Mouse (Mus musculus) neural tube, embryonic 15.5 days (tissue): Measurements from ENCODE around the gene Cav1. TPM values are rescaled to one million over a fixed set of nuclear protein-coding genes. Genes with fewer than 3 reads are reported as not detected.

Experiments used
- ATAC-seq: fragments of 200-750 bp; cut with Nextera tagmentation; 2 replicates; pipeline ENCODE4 v1.8.0; 2017; ENCODE audit warnings: mild to moderate bottlenecking, moderate TSS enrichment, moderate library complexity; ENCODE audit not compliant: low FRiP score
- H3K27ac ChIP-seq: fragments of 300-500 bp; sonication (generic); replicated peaks from 2 replicates; pipeline ENCODE4 v1.5.1; 2015; ENCODE audit warnings: mild to moderate bottlenecking, inconsistent platforms
- H3K27me3 ChIP-seq: fragments of 300-500 bp; sonication (generic); replicated peaks from 2 replicates; pipeline ENCODE4 v1.6.1; 2015; ENCODE audit warnings: inconsistent platforms
- H3K36me3 ChIP-seq: fragments of 300-500 bp; sonication (generic); 2 replicates; pipeline ENCODE4 v1.6.1; 2015; ENCODE audit warnings: inconsistent platforms
- H3K4me1 ChIP-seq: fragments of 300-500 bp; sonication (generic); 2 replicates; pipeline ENCODE4 v1.6.1; 2015; ENCODE audit warnings: inconsistent platforms
- H3K4me2 ChIP-seq: fragments of 300-500 bp; sonication (generic); 2 replicates; pipeline ENCODE4 v1.6.1; 2015; ENCODE audit warnings: inconsistent platforms, mild to moderate bottlenecking, moderate library complexity
- H3K4me3 ChIP-seq: fragments of 300-500 bp; sonication (generic); replicated peaks from 2 replicates; pipeline ENCODE4 v1.5.1; 2015; ENCODE audit warnings: mild to moderate bottlenecking, inconsistent platforms
- H3K9ac ChIP-seq: fragments of 300-500 bp; sonication (generic); replicated peaks from 2 replicates; pipeline ENCODE4 v1.6.1; 2015; ENCODE audit warnings: mild to moderate bottlenecking, inconsistent platforms
- H3K9me3 ChIP-seq: fragments of 300-500 bp; sonication (generic); replicated peaks from 2 replicates; pipeline ENCODE4 v1.6.1; 2016; ENCODE audit warnings: inconsistent platforms
- WGBS: fragments of 180-500 bp; shearing (Covaris S2); methylation state at CpG from one replicate; pipeline ENCODE4 v1.1.7; 2015; ENCODE audit warnings: mixed read lengths; 5-methylcytosine and 5-hydroxymethylcytosine counted together
- polyA plus RNA-seq: library from polyadenylated mRNA; unstranded; fragments of >200 nt; fragmentation: Nextera tagmentation; extraction: Ambion mirVana; gene quantifications from 2 replicates; pipeline ENCODE4 v1.2.1, GENCODE M21; 2015

Cav1 gene
- polyA plus RNA-seq, 1 experiment from 2014 or later: 39.2 TPM

- Histone ChIP-seq H3K9me3 (no peaks in the 10 kb centered on the region), H3K36me3 (no peaks in the 10 kb centered on the region), H3K27ac (no peak overlapping the region), H3K4me3 (no peak overlapping the region), H3K4me1 (no peaks in the 10 kb centered on the region), H3K4me2 (peak overlapping the region; percentile 17; the same call in 1 of the 2 replicates), H3K9ac (no peak overlapping the region), H3K27me3 (no peaks in the 10 kb centered on the region)
- no peak for ATAC-seq
- WGBS: 65% methylated on average over 11 of the region's 11 CpGs
Observed at GRCm38 (mm10) chr6:17327216-17327615, 21.1 kb downstream of the Cav1 start.

DNA sequence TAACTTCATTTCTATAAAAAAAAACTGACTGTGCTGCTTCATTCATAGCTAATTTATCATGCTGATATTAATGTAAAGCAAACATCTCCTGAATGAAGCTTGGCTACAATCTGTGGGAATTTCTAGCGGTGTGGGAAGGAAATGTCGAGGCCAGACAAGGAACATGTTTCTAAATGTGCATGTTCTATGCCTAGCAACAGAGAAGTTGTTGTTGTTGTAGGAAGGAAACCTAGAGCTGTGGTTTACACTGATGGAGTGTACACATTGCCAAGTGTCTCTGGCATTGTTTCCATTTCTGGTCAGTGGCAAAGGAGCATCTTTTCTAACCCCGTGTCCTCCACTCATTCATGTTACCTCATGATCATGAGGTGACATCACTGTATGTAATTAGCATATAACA, 23.7 kb downstream of the Cav1 start:
- Histone ChIP-seq H3K27me3 (no peaks in the 10 kb centered on the region), H3K9me3 (no peaks in the 10 kb centered on the region), H3K4me3 (no peak overlapping the region), H3K36me3 (no peaks in the 10 kb centered on the region), H3K4me1 (no peaks in the 10 kb centered on the region), H3K9ac (no peak overlapping the region), H3K27ac (no peak overlapping the region), H3K4me2 (no peak overlapping the region)
- no peak for ATAC-seq
- WGBS: 83% methylated on average over 3 of the region's 3 CpGs

- no peak overlapping the region for H3K4me3 ChIP-seq
- no peaks in the 10 kb centered on the region for H3K36me3 ChIP-seq
- 83% methylated on average over 2 of the region's 2 CpGs for WGBS
- no peak overlapping the region for H3K9ac ChIP-seq
- H3K27ac ChIP-seq: no peak overlapping the region
- no peak for ATAC-seq
- no peak overlapping the region for H3K4me2 ChIP-seq
- H3K9me3 ChIP-seq: no peaks in the 10 kb centered on the region
- no peaks in the 10 kb centered on the region for H3K4me1 ChIP-seq
- H3K27me3 ChIP-seq: no peaks in the 10 kb centered on the region
Observed at GRCm38 (mm10) chr6:17337724-17338123, 31.6 kb downstream of the Cav1 start.

DNA sequence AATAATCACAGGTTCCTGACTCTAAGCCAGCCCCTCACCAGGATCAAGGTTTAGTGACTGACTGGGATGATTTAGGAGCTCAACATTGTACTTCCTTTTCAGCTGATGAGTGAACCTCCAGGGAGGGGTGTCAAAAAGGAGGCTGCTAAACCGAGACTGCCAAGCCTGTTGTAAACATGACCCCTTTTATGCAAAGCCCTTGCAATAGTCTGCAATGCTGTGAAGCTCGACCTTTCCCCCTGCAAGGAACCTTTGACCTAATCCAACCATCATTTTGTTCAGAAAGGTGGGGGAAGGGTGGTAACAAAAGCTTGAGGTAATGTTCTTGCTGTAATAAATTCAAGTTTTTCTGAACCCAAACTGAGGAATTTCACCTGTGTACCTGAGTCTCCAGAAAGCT, 34.3 kb downstream of the Cav1 start:
- Histone ChIP-seq H3K4me1 (no peaks in the 10 kb centered on the region), H3K9ac (no peak overlapping the region), H3K9me3 (no peaks in the 10 kb centered on the region), H3K4me2 (no peak overlapping the region), H3K27ac (no peak overlapping the region), H3K36me3 (no peaks in the 10 kb centered on the region), H3K27me3 (no peaks in the 10 kb centered on the region), H3K4me3 (no peak overlapping the region)
- no peak for ATAC-seq
- 3% methylated on average over 2 of the region's 2 CpGs for WGBS

GRCm38 (mm10) chr6:17348011-17348410, 41.9 kb downstream of the Cav1 start:
- Histone ChIP-seq H3K27ac (no peak overlapping the region), H3K27me3 (no peaks in the 10 kb centered on the region), H3K9me3 (no peaks in the 10 kb centered on the region), H3K4me2 (no peak overlapping the region), H3K9ac (no peak overlapping the region), H3K4me3 (no peak overlapping the region), H3K36me3 (no peaks in the 10 kb centered on the region), H3K4me1 (no peaks in the 10 kb centered on the region)
- 87% methylated on average over 3 of the region's 3 CpGs for WGBS
- no peak for ATAC-seq

DNA sequence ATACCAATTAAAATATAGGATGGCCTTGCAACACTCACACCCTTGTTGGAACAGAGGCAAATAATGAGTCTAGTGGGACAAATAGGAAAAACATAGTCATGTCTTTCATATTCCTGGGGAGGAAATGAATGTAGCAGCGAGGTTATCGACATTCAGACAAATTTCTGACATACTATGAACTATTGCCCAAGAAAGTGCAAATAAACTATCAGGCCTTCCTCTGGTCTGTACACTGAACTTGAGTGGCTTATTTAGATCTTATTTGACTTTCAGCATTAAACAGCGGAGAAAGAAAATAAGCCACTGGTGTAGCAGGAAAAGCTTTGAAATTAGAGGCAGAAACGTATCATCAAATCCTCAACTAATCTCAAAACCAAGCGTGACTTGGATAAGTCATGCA, 44.7 kb downstream of the Cav1 start:
- ATAC-seq: no peak
- no peak overlapping the region for H3K4me2 ChIP-seq
- H3K9me3 ChIP-seq: no peaks in the 10 kb centered on the region
- no peak overlapping the region for H3K4me3 ChIP-seq
- H3K27ac ChIP-seq: no peak overlapping the region
- no peaks in the 10 kb centered on the region for H3K27me3 ChIP-seq
- no peak overlapping the region for H3K9ac ChIP-seq
- H3K36me3 ChIP-seq: no peaks in the 10 kb centered on the region
- no peaks in the 10 kb centered on the region for H3K4me1 ChIP-seq
- 93% methylated on average over 5 of the region's 5 CpGs for WGBS

DNA sequence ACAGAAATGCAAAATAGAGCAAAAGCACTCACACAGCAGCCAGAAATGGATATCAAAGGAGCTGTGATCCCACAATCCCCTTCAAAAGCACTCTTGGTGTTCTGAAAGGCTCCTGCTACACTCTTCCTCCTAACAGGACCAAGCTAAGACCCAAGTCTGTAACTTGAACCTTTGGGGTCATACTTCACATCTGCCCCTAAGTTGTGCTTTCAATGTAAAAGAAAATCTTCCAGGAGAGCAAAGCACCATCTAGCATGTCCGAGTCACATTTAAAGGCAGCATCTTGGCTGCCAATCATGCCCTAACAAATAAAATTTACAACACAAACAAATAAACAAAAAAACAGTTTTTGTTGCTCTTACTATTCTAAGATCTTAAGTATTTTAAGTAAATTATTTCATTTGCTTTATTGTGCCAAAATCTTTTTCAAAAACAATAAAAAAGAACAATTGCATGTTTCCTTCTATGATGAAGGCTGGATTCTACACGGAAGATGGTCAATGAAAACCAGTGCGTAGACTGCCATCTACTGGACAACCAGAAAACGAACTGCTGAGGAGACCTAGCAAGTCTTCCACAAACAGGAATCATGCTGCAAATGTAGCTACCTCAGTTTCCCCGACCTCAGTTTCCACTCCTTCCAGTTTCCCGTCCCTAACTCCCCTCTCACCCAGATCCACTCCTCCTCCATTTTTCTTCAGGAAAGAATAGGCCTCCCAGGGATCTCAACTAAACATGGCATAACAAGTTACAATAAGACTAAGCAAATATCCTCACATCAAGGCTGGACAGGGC, 53.0 kb downstream of the Cav1 start:
- H3K4me1 ChIP-seq: no peaks in the 10 kb centered on the region
- H3K9ac ChIP-seq: no peak overlapping the region
- 17% methylated on average over 6 of the region's 6 CpGs for WGBS
- no peak overlapping the region for H3K4me3 ChIP-seq
- H3K9me3 ChIP-seq: no peaks in the 10 kb centered on the region
- ATAC-seq: peak; percentile 78; the same call in 1 of the 2 replicates
- no peak overlapping the region for H3K27ac ChIP-seq
- H3K27me3 ChIP-seq: no peaks in the 10 kb centered on the region
- H3K36me3 ChIP-seq: no peaks in the 10 kb centered on the region
- no peak overlapping the region for H3K4me2 ChIP-seq

GRCm38 (mm10) chr6:17362771-17363170, 56.6 kb downstream of the Cav1 start:
- Histone ChIP-seq H3K36me3 (no peaks in the 10 kb centered on the region), H3K4me2 (no peak overlapping the region), H3K9ac (no peak overlapping the region), H3K27ac (no peak overlapping the region), H3K27me3 (no peaks in the 10 kb centered on the region), H3K9me3 (no peaks in the 10 kb centered on the region), H3K4me3 (no peak overlapping the region), H3K4me1 (no peaks in the 10 kb centered on the region)
- no peak; the same call in 1 of the 2 replicates for ATAC-seq
- 39% methylated on average over 3 of the region's 3 CpGs for WGBS

DNA sequence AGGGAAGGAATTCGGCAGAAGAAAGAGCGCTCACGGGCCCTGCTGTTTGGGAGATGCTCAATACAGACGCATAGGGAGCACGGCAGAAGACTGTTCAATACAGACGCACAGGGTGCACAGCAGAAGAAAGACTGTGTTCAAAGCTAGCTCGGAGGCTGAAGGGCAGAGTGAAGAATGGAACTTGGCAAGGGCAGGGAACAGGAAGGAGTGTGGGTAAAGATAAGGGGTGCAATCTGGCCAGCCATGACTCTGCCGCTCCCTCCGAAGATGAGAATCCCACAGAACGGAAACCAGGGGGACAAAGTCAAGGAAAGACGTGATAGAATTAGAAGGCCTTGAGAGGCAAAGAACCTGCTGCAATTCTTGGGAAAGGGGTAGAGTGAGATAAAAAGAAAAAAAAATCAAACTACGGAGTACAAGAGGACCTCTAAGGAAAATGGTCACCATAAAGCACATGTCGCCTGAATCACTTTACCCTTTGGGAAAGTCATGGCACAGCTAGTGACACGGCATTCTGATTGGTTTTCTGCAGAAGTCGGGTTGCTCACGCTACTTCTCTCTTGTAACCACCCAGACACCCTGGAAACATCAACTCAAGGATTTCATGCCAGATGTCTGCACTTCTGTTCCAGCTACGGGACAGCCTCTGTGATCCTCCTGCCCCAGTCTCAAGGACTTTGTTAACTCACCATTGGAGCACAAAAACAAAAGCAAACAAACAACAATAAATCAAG, 57.5 kb downstream of the Cav1 start:
- no peaks in the 10 kb centered on the region for H3K36me3 ChIP-seq
- H3K27ac ChIP-seq: no peak overlapping the region
- no peaks in the 10 kb centered on the region for H3K9me3 ChIP-seq
- no peak overlapping the region for H3K4me2 ChIP-seq
- no peak overlapping the region for H3K4me3 ChIP-seq
- no peak for ATAC-seq
- 77% methylated on average over 17 of the region's 17 CpGs for WGBS
- H3K9ac ChIP-seq: no peak overlapping the region
- H3K27me3 ChIP-seq: no peaks in the 10 kb centered on the region
- H3K4me1 ChIP-seq: no peaks in the 10 kb centered on the region

DNA sequence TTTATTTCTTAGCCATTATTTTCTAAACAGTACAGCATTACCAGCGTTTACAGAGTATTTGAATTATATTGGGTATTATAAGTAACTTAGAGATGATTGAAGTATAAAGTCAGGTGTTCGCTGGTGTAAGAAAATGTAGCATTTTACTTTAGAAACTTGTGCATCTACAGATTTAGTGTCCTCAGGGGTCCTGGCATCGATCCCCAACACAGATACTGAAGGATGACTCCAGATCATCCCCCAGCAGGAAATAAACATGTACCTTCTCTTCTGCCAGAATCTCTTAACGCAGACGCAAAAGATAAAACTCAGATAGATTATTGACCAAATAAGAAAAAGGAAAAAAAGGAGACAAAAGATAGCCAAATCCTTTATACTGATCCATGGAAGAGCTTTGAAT, 68.2 kb downstream of the Cav1 start:
- Histone ChIP-seq H3K4me2 (no peak overlapping the region), H3K9me3 (no peaks in the 10 kb centered on the region), H3K27me3 (no peaks in the 10 kb centered on the region), H3K36me3 (no peaks in the 10 kb centered on the region), H3K4me3 (no peak overlapping the region), H3K27ac (no peak overlapping the region), H3K4me1 (no peaks in the 10 kb centered on the region), H3K9ac (no peak overlapping the region)
- 93% methylated on average over 5 of the region's 5 CpGs for WGBS
- ATAC-seq: no peak

- H3K27ac ChIP-seq: no peak overlapping the region
- no peak overlapping the region for H3K9ac ChIP-seq
- no peak overlapping the region for H3K4me3 ChIP-seq
- 0 out of 2 replicates have a peak, but pooled peaks cover 4% of the 10 kb centered on the region for H3K4me1 ChIP-seq
- no peaks in the 10 kb centered on the region for H3K27me3 ChIP-seq
- 76% methylated on average over 2 of the region's 2 CpGs for WGBS
- no peaks in the 10 kb centered on the region for H3K9me3 ChIP-seq
- ATAC-seq: no peak
- H3K4me2 ChIP-seq: no peak overlapping the region
- no peaks in the 10 kb centered on the region for H3K36me3 ChIP-seq
Observed at GRCm38 (mm10) chr6:17377371-17377770, 71.2 kb downstream of the Cav1 start.

DNA sequence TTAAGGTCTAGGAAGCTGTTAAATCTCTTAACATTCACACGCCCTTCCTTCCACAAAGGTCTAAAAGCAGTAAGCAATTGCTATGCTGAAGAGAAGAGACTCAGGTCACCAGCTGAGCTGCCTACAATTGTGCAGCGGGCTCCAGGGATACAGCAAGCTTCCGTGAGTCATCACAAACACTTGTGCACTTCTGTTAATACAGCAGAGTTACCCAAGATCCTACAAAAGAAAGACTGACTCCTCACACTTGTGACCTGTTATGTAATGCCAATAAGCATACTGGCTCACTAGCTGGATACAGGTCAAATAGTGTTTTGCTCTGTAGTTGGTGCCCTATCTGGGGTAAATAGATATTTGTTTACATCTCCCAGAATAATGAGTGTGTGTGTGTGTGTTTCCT, 74.0 kb downstream of the Cav1 start:
- Histone ChIP-seq H3K27me3 (no peaks in the 10 kb centered on the region), H3K36me3 (no peaks in the 10 kb centered on the region), H3K4me3 (no peak overlapping the region), H3K4me2 (no peak overlapping the region), H3K4me1 (0 out of 2 replicates have a peak, but pooled peaks cover 4% of the 10 kb centered on the region), H3K9me3 (no peaks in the 10 kb centered on the region), H3K27ac (no peak overlapping the region), H3K9ac (no peak overlapping the region)
- ATAC-seq: no peak
- 75% methylated on average over 3 of the region's 3 CpGs for WGBS
